Mouse (Mus musculus) CH12.LX (cell line): ENCODE results near the gene Pfdn6.

Source experiments
- CTCF ChIP-seq, 2 experiments: IDR thresholded peaks in 1 of 2; conservative IDR thresholded peaks in 1 of 2; 2 replicates each; pipeline ENCODE4 v1.5.1; 2011 to 2012; ENCODE audit warnings: low read depth in 2 of 2, low read length in 2 of 2, improper control_type of control experiment in 1 of 2, inconsistent platforms in 1 of 2, mild to moderate bottlenecking in 1 of 2, moderate library complexity in 1 of 2
- EP300 ChIP-seq: IDR thresholded peaks from 2 replicates; pipeline ENCODE4 v1.6.1; 2011; ENCODE audit warnings: low read length, improper control_type of control experiment
- MAZ ChIP-seq: IDR thresholded peaks from 2 replicates; pipeline ENCODE4 v1.6.1; 2012; ENCODE audit warnings: low read depth, mild to moderate bottlenecking, inconsistent platforms, low read length, improper control_type of control experiment, moderate library complexity
- MXI1 ChIP-seq: IDR thresholded peaks from 2 replicates; pipeline ENCODE4 v1.6.1; 2011; ENCODE audit warnings: mild to moderate bottlenecking, low read depth, low read length, improper control_type of control experiment
- NELFE ChIP-seq: IDR thresholded peaks from 2 replicates; pipeline ENCODE4 v1.6.1; 2011; ENCODE audit warnings: low read depth, low read length, improper control_type of control experiment
- POLR2A ChIP-seq: IDR thresholded peaks from 2 replicates; pipeline ENCODE4 v1.6.1; 2011; ENCODE audit warnings: low read depth, mild to moderate bottlenecking, improper control_type of control experiment, low read length
- POLR2AphosphoS2 ChIP-seq: IDR thresholded peaks from 2 replicates; pipeline ENCODE4 v1.6.1; 2011; ENCODE audit warnings: low read depth, low read length, improper control_type of control experiment
- USF1 ChIP-seq: IDR thresholded peaks from 2 replicates; pipeline ENCODE4 v1.6.1; 2014; ENCODE audit warnings: low read depth, mild to moderate bottlenecking, inconsistent platforms, low read length, improper control_type of control experiment
- ZC3H11A ChIP-seq: IDR thresholded peaks from 2 replicates; pipeline ENCODE4 v1.6.1; 2012; ENCODE audit warnings: low read depth, mild to moderate bottlenecking, inconsistent platforms, low read length, improper control_type of control experiment
- ZKSCAN1 ChIP-seq: IDR thresholded peaks from 2 replicates; pipeline ENCODE4 v1.6.1; 2012; ENCODE audit warnings: low read depth, inconsistent platforms, low read length, improper control_type of control experiment, borderline replicate concordance

DNA sequence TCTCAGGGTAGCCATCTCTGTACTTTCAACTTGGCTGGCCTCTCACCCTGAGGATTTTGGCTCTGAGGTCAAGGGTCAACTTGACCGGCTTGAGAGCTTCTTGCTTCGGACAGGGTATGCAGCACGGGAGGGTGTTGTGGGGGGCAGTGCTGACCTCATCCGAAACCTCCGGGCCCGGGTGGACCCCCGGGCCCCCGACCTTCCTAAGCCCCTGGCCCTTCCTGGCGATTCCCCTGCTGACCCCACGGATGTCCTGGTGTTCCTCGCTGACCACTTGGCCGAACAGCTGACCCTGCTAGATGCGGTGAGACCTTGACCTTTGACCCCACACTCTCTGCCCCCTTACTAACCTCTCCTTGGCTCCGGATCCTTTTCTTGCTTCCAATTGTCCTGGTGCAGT lies 7.7 kb downstream of the Pfdn6 start:
- TF ChIP-seq MXI1, result no peak
- no peak for TF ChIP-seq NELFE
- no peak for TF ChIP-seq POLR2AphosphoS2
- no peak for TF ChIP-seq ZKSCAN1
- no peak for TF ChIP-seq ZC3H11A
- TF ChIP-seq USF1, result no peak
- no peak for TF ChIP-seq EP300
- TF ChIP-seq MAZ, result no peak
- no peak for TF ChIP-seq POLR2A
- no peak for TF ChIP-seq CTCF (conservative IDR thresholded peaks at IDR 0.05 in 1 of 2, IDR thresholded peaks at IDR 0.05 in 1 of 2; ENCODE audit: low read depth in 2 of 2, low read length in 2 of 2)
